Mouse (Mus musculus) cerebellum, adult 9-11 months (tissue): ENCODE data around the gene C2cd4d.

ENCODE experiments used
- DNase-seq: peaks from one replicate; pipeline ENCODE4 v3.0.0; 2022

The C2cd4d gene

GRCm38 (mm10) chr3:94362138-94362537, at the start of gene C2cd4d:
Gene C2cd4d, plus strand, starts transcription at chr3:94362438.
- DNase-seq, result peak; percentile 14

GRCm38 (mm10) chr3:94328681-94329080, 33.6 kb upstream of the C2cd4d start:
- DNase-seq, result no peak

- no peak for DNase-seq
Measured at GRCm38 (mm10) chr3:94334442-94334841, 27.8 kb upstream of the C2cd4d start.

- no peak for DNase-seq
Measured at GRCm38 (mm10) chr3:94338522-94338921, 23.7 kb upstream of the C2cd4d start.

- DNase-seq, result no peak
Measured at GRCm38 (mm10) chr3:94341959-94342422, 20.2 kb upstream of the C2cd4d start, which contains the start of gene Them5. Gene Them5, plus strand, starts transcription at chr3:94342099.

GRCm38 (mm10) chr3:94342552-94342951, 19.7 kb upstream of the C2cd4d start:
- DNase-seq, result no peak

GRCm38 (mm10) chr3:94344182-94344581, 18.1 kb upstream of the C2cd4d start:
- no peak for DNase-seq

- DNase-seq, result no peak
Measured at GRCm38 (mm10) chr3:94344897-94345296, 17.3 kb upstream of the C2cd4d start.

GRCm38 (mm10) chr3:94348146-94348545, 14.1 kb upstream of the C2cd4d start:
- DNase-seq, result no peak

- no peak for DNase-seq
Measured at GRCm38 (mm10) chr3:94360812-94361211, 1.4 kb upstream of the C2cd4d start.

GRCm38 (mm10) chr3:94363291-94364153, 1.3 kb downstream of the C2cd4d start:
- DNase-seq, result peak; percentile 75

- DNase-seq, result peak; percentile 52
Measured at GRCm38 (mm10) chr3:94364154-94364526, 1.9 kb downstream of the C2cd4d start.

GRCm38 (mm10) chr3:94366761-94367160, 4.5 kb downstream of the C2cd4d start:
- DNase-seq, result peak; percentile 83

- DNase-seq, result no peak
Measured at GRCm38 (mm10) chr3:94367511-94367910, 5.3 kb downstream of the C2cd4d start.

- no peak for DNase-seq
Measured at GRCm38 (mm10) chr3:94368631-94369030, 6.4 kb downstream of the C2cd4d start.

- no peak for DNase-seq
Measured at GRCm38 (mm10) chr3:94369709-94370108, 7.5 kb downstream of the C2cd4d start.

- DNase-seq, result peak; percentile 87
Measured at GRCm38 (mm10) chr3:94371637-94372036, 9.4 kb downstream of the C2cd4d start.

GRCm38 (mm10) chr3:94372038-94372437, 9.8 kb downstream of the C2cd4d start:
- no peak for DNase-seq

GRCm38 (mm10) chr3:94372641-94373040, 10.4 kb downstream of the C2cd4d start, which contains the start of gene Rorc:
Gene Rorc, plus strand, starts transcription at chr3:94372794.
- DNase-seq, result peak; percentile 87

GRCm38 (mm10) chr3:94373090-94373489, 10.9 kb downstream of the C2cd4d start:
- DNase-seq, result peak; percentile 77

GRCm38 (mm10) chr3:94373597-94374011, 11.4 kb downstream of the C2cd4d start:
- peak; percentile 83 for DNase-seq

GRCm38 (mm10) chr3:94374636-94375035, 12.4 kb downstream of the C2cd4d start:
- DNase-seq, result peak; percentile 42

- no peak for DNase-seq
Measured at GRCm38 (mm10) chr3:94375146-94375545, 12.9 kb downstream of the C2cd4d start.

- DNase-seq, result no peak
Measured at GRCm38 (mm10) chr3:94375861-94376260, 13.6 kb downstream of the C2cd4d start.
